Mouse (Mus musculus) cerebellum, adult 2 months (tissue): ENCODE data around the gene Sp110.
"Not testable (repeated sequence)": the region's sequence is repeated elsewhere in the genome, so short reads cannot be mapped to it uniquely, and the experiment has no call there.

Source experiments
- CTCF ChIP-seq: fragments of 200-500 bp; IDR thresholded peaks from 2 replicates; pipeline ENCODE4 v1.5.1; 2011; ENCODE audit warnings: low read depth, mild to moderate bottlenecking, control low read depth, low read length, moderate library complexity, borderline replicate concordance; ENCODE audit not compliant: insufficient read depth
- POLR2A ChIP-seq: fragments of 200-500 bp; IDR thresholded peaks from 2 replicates; pipeline ENCODE4 v1.6.1; 2011; ENCODE audit warnings: low read length, control low read depth, borderline replicate concordance; ENCODE audit not compliant: insufficient read depth

DNA sequence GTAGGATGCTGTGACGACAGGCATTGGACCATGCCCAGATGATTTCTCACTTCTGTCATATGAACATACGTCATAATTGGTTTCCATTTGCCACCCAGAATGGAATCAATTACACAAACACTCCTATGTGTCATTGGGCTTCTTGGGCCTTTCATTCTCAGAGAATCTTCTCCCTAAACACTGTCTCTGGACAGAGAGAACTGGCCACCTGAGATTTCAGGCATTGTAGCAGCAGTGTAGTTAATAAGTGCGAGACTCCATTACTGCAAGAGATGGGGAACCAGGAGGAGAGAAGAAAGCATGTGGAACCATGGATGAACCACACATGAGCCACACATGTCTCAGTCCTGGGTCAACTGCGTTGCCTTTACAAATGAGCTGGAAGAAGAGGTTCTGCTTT, 9.7 kb upstream of the Sp110 start:
- not testable (repeated sequence) for TF ChIP-seq CTCF, POLR2A
